Mouse (Mus musculus) bone marrow, adult 2 months (tissue): ENCODE data around the gene Gria4. TPM values are rescaled to one million over a fixed set of nuclear protein-coding genes. Genes with fewer than 3 reads are reported as not detected.

Experiments
- H3K27ac ChIP-seq: fragments of 200-500 bp; 2 replicates; pipeline ENCODE4 v1.5.1; 2012; ENCODE audit warnings: low read depth, mild to moderate bottlenecking, control low read depth, inconsistent platforms, low read length; ENCODE audit not compliant: control insufficient read depth, poor library complexity, insufficient read depth
- H3K4me1 ChIP-seq: fragments of 200-500 bp; 2 replicates; pipeline ENCODE4 v1.6.1; 2011; ENCODE audit warnings: low read length; ENCODE audit not compliant: control insufficient read depth, insufficient read depth
- H3K4me3 ChIP-seq: fragments of 200-500 bp; replicated peaks from 2 replicates; pipeline ENCODE3; 2011; ENCODE audit warnings: mild to moderate bottlenecking, low read depth, low read length, control low read depth; ENCODE audit not compliant: control insufficient read depth
- CTCF ChIP-seq: fragments of 200-500 bp; IDR thresholded peaks from 2 replicates; pipeline ENCODE4 v1.5.1; 2011; ENCODE audit warnings: low read length, control low read depth; ENCODE audit not compliant: control insufficient read depth, insufficient read depth
- POLR2A ChIP-seq: fragments of 200-500 bp; IDR thresholded peaks from 2 replicates; pipeline ENCODE4 v1.6.1; 2011; ENCODE audit warnings: low read depth, mild to moderate bottlenecking, control low read depth, low read length, borderline replicate concordance; ENCODE audit not compliant: control insufficient read depth
- WGBS: fragments of 180-500 bp; shearing (Covaris S2); methylation state at CpG from one replicate; pipeline ENCODE4 v1.1.7; 2018; 5-methylcytosine and 5-hydroxymethylcytosine counted together
- polyA plus RNA-seq: library from polyadenylated mRNA; stranded (reverse); fragments of >200 nt; gene quantifications from 2 replicates; pipeline ENCODE4 v1.2.4, GENCODE M21; 2011; ENCODE audit warnings: low replicate concordance; ENCODE audit not compliant: missing spikeins, insufficient read depth, insufficient read length

Gria4 gene
- polyA plus RNA-seq, 1 experiment = 0.30 TPM

DNA sequence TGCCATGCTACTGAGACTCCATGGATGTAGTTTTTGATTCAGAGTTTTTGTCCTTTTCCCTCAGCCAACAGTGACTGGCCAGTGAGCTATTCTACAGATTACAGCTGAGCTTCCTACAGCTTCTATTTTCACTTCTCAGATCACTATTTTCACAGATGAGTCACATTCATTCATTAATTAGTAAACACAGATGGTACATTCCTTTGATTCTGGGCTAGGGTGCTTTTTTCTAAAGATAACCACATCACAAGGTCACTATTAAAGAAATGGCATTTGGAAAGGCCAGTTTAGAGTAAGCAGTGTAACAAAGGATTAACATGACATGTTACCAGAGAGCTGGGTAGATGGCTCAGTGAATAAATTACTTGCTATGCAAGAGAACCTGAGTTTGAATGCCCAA is 180.7 kb downstream of the Gria4 start:
- Histone ChIP-seq H3K27ac (no peak overlapping the region), H3K4me3 (no peak overlapping the region), H3K4me1 (no peaks in the 10 kb centered on the region)
- TF ChIP-seq POLR2A = no peak
- no peak for TF ChIP-seq CTCF

DNA sequence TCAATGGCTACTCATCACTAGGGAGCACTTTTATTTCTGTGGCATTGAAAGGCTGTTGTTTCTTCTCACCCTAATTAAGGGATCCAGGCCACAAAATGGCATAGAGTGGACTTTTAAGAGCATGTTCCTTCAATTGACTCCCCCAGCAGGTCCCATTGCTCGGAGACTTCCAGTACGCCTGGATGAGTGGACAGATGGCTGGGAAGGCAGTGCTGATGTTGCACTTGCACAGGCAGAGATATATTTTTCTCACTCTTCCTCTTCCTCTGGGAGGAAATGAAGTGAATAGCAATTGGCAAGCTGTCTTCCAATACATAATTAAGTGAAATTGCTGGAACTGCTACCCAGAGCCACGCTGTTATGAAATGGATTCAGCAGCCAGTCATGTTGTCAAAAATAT is 190.7 kb downstream of the Gria4 start:
- TF ChIP-seq POLR2A = no peak
- TF ChIP-seq CTCF = no peak

DNA sequence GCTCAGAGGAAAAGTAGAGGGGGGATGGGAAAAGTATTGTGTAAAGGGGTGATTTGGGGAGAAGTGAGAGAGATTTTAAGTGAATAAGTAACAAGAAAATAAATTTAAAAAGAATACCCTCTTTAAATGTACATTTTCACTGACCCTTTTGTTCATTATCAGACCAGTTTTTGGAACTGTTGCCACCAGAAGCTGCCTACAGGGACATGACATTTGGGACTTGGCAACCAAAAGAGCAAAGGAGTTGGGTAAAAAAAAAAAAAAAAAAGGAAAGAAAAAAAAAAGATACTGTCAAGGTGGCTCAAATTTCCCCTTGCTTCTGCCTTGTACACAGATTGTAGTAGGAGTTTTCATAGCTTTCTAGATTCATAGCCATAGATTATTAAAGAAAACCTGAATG is 191.8 kb downstream of the Gria4 start:
- Histone ChIP-seq H3K4me3 (no peak overlapping the region), H3K4me1 (no peaks in the 10 kb centered on the region), H3K27ac (no peak overlapping the region)
- no peak for TF ChIP-seq CTCF
- TF ChIP-seq POLR2A = no peak

More for the DNA sequence above, 190.7 kb downstream of the Gria4 start:
- WGBS = 83% methylated on average over 3 of the region's 3 CpGs
- no peaks in the 10 kb centered on the region for H3K4me1 ChIP-seq
- no peak overlapping the region for H3K4me3 ChIP-seq
- no peak overlapping the region for H3K27ac ChIP-seq

DNA sequence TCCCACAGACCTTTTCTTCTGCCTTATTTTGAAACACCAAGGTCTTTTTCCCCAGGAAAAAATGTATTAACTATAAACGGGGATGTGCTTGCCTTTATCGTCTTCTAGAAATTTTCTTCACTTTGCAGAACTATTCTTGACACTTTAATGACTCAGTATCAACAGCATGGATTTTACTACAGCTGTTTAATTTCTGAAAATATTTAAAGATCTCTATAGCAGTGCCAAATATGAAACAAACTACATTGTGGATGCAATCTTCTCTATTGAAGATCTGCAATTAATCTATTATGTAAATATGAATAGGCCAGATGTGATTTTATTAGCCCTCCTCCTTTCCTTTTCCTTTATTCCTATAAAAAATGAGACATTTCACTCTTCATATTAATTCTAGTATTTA is 194.2 kb downstream of the Gria4 start:
- H3K4me3 ChIP-seq = no peak overlapping the region
- H3K27ac ChIP-seq = no peak overlapping the region
- TF ChIP-seq CTCF (no peak), POLR2A (no peak)
- H3K4me1 ChIP-seq = no peaks in the 10 kb centered on the region
- 75% methylated on average over 2 of the region's 2 CpGs for WGBS

DNA sequence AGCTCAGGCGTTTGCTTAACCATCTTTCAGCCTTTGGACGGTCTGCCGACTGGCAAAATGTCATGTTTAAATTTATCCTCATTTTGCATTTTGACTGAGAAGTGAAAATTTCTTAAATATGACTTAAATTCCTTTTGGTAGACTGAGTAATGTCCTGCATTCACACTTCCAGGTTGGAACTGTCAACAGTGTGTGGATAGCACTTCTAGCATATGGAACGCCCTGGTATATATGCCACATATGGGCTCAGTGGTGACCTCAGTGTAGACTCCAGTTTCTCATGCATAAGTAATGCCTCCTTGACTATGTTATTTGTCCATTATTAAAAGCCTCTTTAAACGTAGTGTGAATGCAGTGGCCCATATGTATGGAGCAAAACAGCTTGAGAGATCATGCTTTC is 222.4 kb downstream of the Gria4 start:
- TF ChIP-seq POLR2A (no peak), CTCF (no peak)
- WGBS = 72% methylated on average over 5 of the region's 5 CpGs
- H3K27ac ChIP-seq = no peak overlapping the region
- H3K4me1 ChIP-seq = no peaks in the 10 kb centered on the region
- H3K4me3 ChIP-seq = no peak overlapping the region

DNA sequence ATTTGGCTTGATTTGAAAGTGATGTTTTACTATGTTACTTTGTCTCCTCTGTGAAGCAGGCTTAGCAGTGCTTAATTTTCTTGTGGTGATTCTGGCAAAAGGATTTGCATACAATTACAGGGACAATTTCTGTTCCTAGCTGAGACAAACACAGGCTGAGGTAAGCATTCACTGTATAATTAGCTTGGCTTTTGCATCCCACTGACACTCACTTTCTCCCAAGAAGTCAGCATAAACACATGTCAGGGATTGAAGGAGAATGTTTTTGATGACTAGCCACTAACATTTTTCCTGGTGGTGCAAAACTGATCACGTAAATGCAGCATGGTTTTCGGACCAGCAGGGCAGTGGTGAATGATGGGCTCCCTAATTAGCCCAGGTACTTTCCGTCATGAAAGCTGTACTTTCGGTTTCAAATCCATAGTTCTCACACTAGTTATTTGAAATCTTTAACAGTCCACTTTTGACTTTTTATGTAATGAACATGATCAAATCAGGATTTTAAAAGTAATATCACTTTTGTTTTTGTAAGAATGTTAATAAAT is 240.5 kb downstream of the Gria4 start:
- H3K4me3 ChIP-seq = no peak overlapping the region
- no peaks in the 10 kb centered on the region for H3K4me1 ChIP-seq
- no peak overlapping the region for H3K27ac ChIP-seq
- WGBS = 72% methylated on average over 4 of the region's 4 CpGs
- TF ChIP-seq POLR2A (no peak), CTCF (no peak)

DNA sequence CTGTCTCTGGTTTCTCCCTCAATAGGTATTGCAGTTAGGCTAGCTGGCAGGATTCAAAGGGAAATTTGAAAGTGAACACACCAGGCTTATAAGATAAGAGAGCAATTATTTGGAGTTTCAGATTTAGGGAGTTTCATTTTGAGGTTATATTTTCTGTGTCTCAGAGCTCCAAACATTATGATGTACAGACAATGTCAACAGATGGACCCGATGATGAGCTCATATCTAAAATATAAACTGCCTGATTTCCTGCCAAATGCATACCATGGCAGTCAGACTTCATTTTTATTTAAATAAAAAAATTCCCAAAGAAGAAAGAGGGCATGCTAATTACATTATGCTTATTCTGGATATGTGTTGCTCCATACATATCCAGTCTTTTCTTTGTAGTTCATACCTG is 256.8 kb downstream of the Gria4 start:
- Histone ChIP-seq H3K27ac (no peak overlapping the region), H3K4me1 (no peaks in the 10 kb centered on the region), H3K4me3 (no peak overlapping the region)
- TF ChIP-seq CTCF (no peak), POLR2A (no peak)
- WGBS = 78% methylated on average over 1 of the region's 1 CpGs

DNA sequence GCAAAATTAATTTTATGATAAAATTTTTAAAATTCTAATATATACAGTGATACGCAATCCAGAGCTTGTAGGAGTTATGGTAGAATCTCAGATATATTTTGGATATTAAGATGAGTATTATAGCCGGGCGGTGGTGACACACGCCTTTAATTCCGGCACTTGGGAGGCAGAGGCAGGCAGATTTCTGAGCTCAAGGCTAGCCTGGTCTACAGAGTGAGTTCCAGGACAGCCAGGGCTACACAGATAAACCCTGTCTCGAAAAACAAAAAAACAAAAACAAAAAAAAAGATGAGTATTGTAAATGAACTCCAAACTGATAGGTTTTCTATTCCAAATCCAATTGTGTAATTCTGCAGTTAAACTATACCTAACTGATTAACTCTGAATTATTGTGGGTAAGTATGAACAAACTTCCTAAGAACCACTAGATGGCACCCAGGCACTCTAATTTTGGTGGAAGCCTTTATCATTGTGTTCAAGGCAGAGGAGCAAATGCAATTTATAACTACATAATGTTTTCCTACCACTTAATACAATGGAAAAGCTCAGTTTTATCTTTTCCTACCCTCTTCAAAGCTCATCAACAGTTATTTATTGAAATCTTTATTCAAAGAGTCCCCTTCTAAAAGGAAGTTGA is 259.4 kb downstream of the Gria4 start:
- Histone ChIP-seq H3K4me1 (no peaks in the 10 kb centered on the region), H3K27ac (no peak overlapping the region), H3K4me3 (no peak overlapping the region)
- no peak for TF ChIP-seq POLR2A
- TF ChIP-seq CTCF = no peak
- WGBS = 80% methylated on average over 6 of the region's 6 CpGs

DNA sequence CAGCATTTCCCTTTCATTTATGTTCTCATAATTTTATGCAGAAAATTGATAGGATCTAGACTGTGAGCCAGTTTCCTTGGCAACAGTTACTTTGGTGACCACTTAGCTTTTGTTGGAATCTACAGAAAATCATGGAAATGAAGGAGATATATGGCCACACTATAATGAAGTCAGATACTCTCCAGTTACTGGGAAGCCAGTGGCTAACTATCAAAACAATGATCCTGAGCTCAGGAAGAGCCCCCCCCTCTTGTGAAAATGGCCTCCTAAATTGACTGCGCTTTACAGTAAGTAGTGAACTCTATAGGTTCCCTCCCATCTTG is 281.5 kb downstream of the Gria4 start:
- no peak overlapping the region for H3K27ac ChIP-seq
- TF ChIP-seq POLR2A = no peak
- TF ChIP-seq CTCF = no peak
- H3K4me1 ChIP-seq = no peaks in the 10 kb centered on the region
- H3K4me3 ChIP-seq = no peak overlapping the region
- WGBS = 89% methylated on average over 1 of the region's 1 CpGs
